Mouse (Mus musculus) gastrocnemius, postnatal 10 days (tissue): ENCODE data around the gene Tmem198b. TPM values are rescaled to one million over a fixed set of nuclear protein-coding genes. Genes with fewer than 3 reads are reported as not detected.

Source experiments
- DNase-seq: peaks from one replicate; pipeline ENCODE4 v3.0.0; 2021; ENCODE audit warnings: mixed read lengths
- total RNA-seq, 2 experiments: library from RNA; stranded (reverse); gene quantifications; 2 replicates each; pipeline ENCODE4 v1.2.3; 2021

Gene Tmem198b
- total RNA-seq, 2 experiments from 2014 or later = 7.4 to 10.8 TPM

DNA sequence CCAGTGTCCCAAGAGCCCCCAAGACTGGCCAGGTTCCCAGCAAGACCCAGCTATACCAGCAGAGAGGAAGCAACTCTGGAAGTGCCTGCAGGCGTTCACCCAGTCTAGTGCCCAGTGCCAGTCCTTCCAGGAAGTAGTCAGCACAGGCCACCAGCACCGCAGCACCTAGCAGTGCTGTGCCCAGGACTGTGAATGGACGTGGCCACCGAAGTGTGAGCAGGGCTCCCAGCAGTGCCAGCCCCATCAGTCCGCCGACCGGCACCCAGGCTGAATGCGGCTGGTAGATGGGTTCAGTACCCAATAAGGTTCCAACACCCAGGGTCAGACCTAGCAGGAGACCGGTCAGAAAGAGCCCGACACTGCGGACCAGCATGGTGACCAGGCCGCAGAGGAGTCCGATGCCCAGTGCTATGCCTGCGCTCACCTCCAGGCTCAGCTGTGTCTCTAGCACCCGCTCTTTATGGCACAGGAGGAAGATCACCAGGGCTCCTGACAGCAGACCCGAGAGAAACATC, 2.1 kb downstream of the Tmem198b start:
- no peak for DNase-seq

- DNase-seq = no peak
Observed at GRCm38 (mm10) chr10:128798676-128799075, 5.5 kb downstream of the Tmem198b start.

DNA sequence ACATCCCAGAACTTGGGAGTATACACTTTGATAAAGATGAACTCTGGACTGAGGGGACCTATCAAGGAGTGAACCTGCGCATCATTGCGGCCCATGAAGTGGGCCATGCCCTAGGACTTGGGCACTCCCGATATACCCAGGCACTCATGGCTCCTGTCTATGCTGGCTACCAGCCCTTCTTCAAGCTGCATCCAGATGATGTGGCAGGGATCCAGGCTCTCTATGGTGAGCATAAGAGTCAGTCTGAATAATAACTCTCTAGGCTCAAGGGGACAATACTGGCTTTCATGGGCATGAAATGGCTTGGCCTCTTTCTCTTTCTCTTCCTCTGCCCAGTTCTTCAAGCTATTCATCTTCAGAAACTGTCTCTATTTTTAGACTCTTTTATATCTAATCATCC, 8.6 kb downstream of the Tmem198b start:
- DNase-seq = no peak

DNA sequence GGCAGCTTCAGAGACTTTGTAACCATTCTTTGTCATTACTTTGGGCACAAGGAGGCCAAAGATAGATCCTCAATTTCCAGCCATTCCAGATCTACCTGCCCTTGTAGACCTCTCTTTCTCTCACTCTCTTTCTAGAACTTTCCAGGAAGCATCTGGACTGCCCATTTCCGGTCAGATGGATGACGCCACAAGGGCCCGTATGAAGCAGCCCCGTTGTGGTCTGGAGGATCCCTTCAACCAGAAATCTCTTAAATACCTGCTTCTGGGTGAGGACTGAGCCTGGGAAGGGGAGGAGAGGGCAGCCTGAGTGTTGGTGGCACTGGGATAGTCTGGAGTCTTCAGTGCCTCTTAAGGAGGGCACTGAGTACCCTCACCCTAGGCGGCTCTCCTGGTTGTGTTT, 9.8 kb downstream of the Tmem198b start:
- no peak for DNase-seq

DNA sequence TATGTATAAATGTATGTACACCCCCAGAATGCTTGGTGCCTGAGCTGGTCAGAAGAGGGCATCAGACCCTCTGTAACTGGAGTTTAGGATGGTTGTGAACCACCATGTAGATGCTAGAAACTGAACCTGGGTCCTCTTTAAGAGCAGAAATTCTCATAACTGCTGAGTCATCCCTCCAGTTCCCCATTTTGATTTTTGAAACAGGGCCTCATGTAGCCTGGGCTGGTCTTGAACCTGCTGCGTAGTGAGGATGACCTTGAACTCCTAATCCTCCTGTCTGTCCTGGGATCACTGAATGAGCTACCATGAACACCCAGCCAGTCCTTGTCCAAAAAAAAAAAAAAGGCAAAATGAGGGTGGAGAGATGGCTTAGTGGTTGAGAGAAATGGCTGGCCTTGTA, 10.9 kb downstream of the Tmem198b start:
- DNase-seq = no peak

GRCm38 (mm10) chr10:128792041-128792440, 12.1 kb downstream of the Tmem198b start:
- DNase-seq = no peak

- no peak for DNase-seq
Observed at GRCm38 (mm10) chr10:128790398-128791124, 13.6 kb downstream of the Tmem198b start, which contains the start of gene Mmp19. Gene Mmp19, plus strand, starts transcription at chr10:128790910.

GRCm38 (mm10) chr10:128780200-128780599, 24.0 kb downstream of the Tmem198b start:
- DNase-seq = no peak

DNA sequence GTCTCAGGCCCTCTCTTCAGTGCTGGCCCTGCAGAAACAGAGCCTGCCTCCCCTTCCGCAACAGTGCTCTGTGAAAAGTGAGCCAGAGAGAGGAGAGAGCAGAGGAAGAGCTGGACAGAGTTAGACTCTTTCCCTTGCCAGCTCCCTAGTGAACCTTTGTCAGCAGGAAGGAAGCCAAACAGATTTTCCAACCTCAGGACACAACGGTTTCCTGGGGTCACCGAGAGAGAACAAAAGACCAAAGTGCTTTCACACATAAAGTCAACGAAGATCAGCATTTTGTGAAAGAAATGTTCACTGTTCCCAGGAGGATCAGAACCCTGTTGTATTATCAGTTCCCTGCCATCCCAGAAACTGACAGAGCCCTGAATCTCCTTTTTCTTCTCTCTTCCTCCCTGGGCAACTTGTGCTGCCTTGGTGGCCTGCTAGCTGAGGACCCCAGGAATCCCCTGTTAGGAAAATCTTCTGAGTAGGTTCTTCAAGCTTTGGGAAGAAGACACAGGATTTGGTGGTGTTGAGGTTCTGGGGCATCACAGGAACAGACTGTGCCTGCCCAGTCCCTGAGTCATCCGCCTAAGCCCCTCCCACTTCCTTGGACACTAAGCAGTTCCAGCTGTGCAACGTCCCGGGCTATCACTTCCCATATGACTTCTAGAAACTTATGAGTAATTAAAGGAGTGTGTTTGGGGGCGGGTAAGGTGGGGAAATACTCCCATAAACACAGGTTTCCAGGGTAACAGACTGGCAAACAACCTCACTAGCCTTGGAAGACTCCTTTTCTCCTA, 25.0 kb downstream of the Tmem198b start:
- DNase-seq = peak; percentile 66

GRCm38 (mm10) chr10:128778441-128778840, 25.7 kb downstream of the Tmem198b start:
- DNase-seq = no peak

DNA sequence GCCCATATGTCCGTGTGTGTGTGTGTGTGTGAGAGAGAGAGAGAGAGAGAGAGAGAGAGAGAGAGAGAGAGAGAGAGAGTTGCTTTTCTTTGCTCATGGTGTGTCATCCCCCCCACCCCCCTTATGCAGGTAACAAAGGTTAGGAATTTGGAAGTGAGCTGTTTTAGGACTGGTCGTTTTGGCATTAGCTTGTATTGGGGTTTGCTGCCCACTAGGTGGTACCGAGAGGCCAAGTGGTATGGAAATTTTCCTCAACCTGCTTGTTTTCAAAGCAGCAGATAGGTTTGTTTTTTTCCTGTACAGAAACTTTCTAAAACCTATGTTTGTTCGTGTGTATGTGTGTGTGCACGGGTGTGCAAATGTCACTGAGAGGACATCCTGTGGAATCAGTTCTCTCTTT, 30.5 kb downstream of the Tmem198b start:
- DNase-seq = no peak

- no peak for DNase-seq
Observed at GRCm38 (mm10) chr10:128772895-128773294, 31.3 kb downstream of the Tmem198b start.

Other genes starting within 250 kb of the Tmem198b start
- gene Pa2g4, start 238.4 kb downstream of the Tmem198b start, total RNA-seq = 10 to 100 TPM; 65.8 to 72.9 TPM
- 1 to 10 TPM; 7.7 to 9.0 TPM for gene Erbb3, start 214.7 kb downstream of the Tmem198b start, total RNA-seq
- 100 to 1,000 TPM; 637 to 651 TPM for gene Rps26, start 177.6 kb downstream of the Tmem198b start, total RNA-seq
- gene Ikzf4, start 158.4 kb downstream of the Tmem198b start, total RNA-seq = under 1 TPM; 0.54 to 0.63 TPM
- gene Suox, start 130.3 kb downstream of the Tmem198b start, total RNA-seq = 10 to 100 TPM in 1 of 2 experiments, 1 to 10 TPM in 1; 9.3 to 11.0 TPM
- 10 to 100 TPM; 82.7 to 83.2 TPM for gene Rab5b, start 108.1 kb downstream of the Tmem198b start, total RNA-seq
- gene Pmel, start 100.2 kb downstream of the Tmem198b start, total RNA-seq = 1 to 10 TPM; 2.1 to 2.4 TPM
- 10 to 100 TPM; 14.0 to 18.8 TPM for gene Cdk2, start 99.3 kb downstream of the Tmem198b start, total RNA-seq
- 1 to 10 TPM; 7.1 to 8.8 TPM for gene Dgka, start 59.5 kb downstream of the Tmem198b start, total RNA-seq
- 10 to 100 TPM; 13.7 to 14.9 TPM for gene Pym1, start 56.5 kb downstream of the Tmem198b start, total RNA-seq
- gene Mmp19, start 13.5 kb downstream of the Tmem198b start, total RNA-seq = 1 to 10 TPM; 2.8 to 3.8 TPM
- 10 to 100 TPM; 28.9 to 34.6 TPM for gene Dnajc14, start 308 bp downstream of the Tmem198b start, total RNA-seq
- 10 to 100 TPM; 45.3 to 45.4 TPM for gene Sarnp, start 13.0 kb upstream of the Tmem198b start, total RNA-seq
- gene Ormdl2, start 17.3 kb upstream of the Tmem198b start, total RNA-seq = 1 to 10 TPM; 7.5 to 8.8 TPM
- 1 to 10 TPM; 8.2 to 9.5 TPM for gene Gdf11, start 87.3 kb upstream of the Tmem198b start, total RNA-seq
- 100 to 1,000 TPM; 198 to 258 TPM for gene Cd63, start 96.6 kb upstream of the Tmem198b start, total RNA-seq
- gene Rdh5, start 118.5 kb upstream of the Tmem198b start, total RNA-seq = 10 to 100 TPM in 1 of 2 experiments, 1 to 10 TPM in 1; 8.2 to 12.5 TPM
- gene Bloc1s1, start 119.7 kb upstream of the Tmem198b start, total RNA-seq = 100 to 1,000 TPM; 201 to 210 TPM
- gene Itga7, start 129.4 kb upstream of the Tmem198b start, total RNA-seq = 100 to 1,000 TPM; 125 to 127 TPM
- under 1 TPM in 1 of 2 experiments, not detected in 1; 0.19 TPM for gene Mettl7b, start 156.6 kb upstream of the Tmem198b start, total RNA-seq
- not detected for gene Olfr9, start 185.1 kb upstream of the Tmem198b start, total RNA-seq
- not detected for gene Olfr763, start 206.4 kb upstream of the Tmem198b start, total RNA-seq
- not detected for gene Olfr764-ps1, start 235.5 kb upstream of the Tmem198b start, total RNA-seq
- gene Olfr765, start 245.6 kb upstream of the Tmem198b start, total RNA-seq = not detected